Mouse (Mus musculus) thymus, postnatal 36 days (tissue): ENCODE measurements around the gene Ccdc155.

Experiments used
- DNase-seq, 2 experiments: peaks; one replicate each; pipeline ENCODE4 v3.0.0; 2022; ENCODE audit warnings: mixed read lengths in 2 of 2

Ccdc155 gene

DNA sequence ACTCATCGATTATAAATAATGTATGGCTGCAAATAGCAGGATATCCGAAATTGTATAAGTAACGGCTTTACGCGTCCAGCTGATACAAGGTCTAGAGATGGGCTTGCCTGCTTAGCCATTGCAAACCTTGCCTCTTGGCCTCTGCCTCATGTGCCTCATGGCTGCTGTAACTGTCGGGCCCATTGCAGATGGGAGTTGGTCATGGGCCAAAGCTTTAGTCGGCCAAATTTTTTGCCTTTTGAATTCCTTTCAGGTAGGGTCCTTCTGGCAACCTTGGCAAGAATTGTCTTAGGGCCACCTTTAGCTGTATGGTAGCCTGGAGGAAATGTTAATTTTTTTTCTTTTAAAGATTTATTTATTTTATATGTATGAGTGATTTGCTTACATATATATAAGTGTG, 20.1 kb upstream of the Ccdc155 start:
- DNase-seq, result no peak

DNA sequence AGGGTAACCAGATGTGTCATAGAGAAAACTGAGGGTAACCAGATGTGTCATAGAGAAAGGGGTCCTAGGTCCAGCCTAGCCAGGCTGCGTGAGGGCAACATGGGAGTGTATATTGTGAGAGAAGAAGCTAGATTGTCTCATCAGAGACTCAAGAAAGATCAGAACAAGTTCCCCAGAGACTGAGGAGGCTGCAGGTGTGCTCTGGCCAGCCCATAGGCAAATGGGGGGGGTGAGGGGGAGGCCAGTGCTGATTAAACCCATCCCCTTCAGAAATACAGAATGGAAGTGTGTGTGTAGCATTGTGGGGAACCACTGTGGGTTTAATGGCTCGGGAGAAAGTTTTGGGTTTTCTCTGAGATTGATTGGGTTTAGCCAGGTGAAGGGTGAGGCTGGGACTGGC, 17.0 kb upstream of the Ccdc155 start:
- DNase-seq, result no peak

DNA sequence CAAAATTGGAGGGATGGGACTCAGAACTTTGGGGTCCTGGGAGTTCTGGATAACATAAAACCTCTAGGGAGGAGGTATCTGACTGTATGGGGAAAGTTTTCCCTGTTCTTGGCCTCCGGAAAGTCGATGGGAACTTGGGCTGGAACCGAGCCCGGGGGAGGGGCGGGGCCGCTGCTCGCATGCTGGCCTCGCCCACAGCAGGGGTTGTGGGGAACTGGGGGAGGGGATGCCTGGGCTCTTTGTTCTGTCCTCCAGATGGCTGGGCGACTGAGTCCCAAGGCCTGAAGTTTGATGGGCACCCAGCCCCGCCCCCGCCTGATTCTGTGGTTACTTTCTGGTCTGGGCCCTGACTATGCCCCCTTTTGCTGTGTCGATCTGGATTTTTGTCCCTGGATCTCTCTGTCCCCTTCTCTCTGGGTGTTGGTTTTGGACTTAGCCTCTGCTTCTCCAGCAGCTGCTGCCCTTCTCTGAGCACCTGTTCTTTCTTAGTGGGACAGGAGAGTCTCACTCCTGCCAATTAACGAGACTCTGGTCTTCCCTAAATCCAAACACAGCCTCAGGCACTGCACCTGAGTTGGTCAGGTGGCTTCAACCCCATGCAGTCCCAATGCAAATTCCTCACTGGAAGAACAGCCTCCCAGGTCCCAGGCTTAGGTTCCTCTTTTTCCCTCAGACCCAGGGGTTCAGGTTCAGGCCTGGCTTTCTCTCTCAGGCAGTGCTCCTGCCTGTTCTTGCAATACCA, 11.9 kb upstream of the Ccdc155 start:
- DNase-seq, result no peak

DNA sequence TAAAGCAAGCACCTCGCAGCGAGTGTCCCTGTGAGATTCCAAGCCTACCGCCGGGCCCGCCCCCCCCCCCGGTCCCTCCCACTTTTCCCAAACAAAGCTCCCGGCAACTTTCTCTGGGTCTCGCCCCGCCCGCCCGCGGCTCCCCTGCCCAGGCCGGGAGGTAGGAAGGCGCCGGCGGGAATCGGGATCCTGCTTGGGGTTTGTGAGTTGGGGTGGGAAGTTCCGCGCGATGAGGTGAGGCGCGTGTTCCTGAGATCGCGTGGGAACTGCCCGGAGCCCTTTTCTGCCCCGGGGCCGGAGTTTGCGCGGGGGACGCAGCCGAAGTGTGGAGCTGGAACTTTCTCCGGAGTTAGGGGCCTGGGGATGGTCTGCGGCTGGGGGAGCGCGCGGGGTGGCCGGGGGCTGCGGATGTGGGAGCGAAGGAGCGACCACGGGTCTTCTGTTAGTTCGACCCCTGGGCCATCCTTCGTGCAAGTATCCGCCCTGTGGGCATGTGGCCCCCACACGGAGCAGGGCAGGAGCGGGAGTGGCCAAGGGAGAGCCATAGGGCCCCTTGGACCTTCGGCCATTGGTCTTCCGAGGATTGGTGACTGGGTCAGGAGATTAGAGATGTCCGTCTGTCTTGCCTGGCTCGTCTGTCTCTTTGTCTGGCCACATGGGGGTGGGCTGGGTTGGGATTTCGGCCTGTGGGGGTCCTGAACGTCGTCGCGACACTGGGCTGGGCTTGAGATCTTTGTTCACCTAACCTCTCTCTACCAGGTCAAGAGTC, 11.2 kb upstream of the Ccdc155 start, which contains the start of gene Tead2:
TSS of gene Tead2 (plus strand) at position 81 of the 769 bp plus-strand sequence.
- DNase-seq, result no peak

DNA sequence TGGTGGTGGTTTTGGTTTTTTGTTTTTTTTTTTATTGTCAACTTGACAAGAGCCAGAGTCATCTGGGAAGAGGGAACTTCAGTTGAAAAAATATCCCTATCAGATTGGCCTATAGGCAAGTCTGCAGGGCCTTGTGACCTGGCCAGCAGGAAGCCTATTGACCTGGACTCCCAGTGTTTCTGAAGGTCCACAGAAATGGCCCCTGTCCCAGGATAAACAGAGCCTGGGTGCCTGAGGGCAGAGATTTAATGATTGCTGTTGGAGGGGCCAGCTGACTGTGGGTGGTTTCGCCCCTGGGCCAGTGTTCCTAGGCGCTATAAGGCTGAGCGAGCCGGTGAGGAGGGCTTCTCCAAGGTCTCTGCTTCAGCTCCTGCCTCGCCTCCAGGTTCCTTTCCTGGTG, 9.0 kb upstream of the Ccdc155 start:
- DNase-seq, result no peak

DNA sequence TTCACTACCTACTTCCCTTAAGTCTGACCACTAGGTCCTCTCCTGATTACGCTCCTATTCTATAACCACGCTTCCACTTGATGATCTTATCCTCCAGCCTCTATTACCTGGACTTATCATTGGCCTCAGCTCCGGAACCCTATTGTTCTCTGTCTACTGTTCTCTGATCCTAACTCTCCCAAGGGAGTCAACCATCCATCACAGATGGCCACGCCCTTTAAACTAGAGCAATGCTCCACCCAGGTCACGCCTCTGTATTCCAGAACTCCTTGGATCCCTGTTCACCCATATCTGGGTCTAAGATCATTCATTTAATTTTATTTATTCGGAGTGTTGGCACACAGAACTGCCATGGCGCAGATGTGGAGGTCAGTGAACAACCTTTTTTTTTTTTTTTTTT, 7.7 kb upstream of the Ccdc155 start:
- DNase-seq, result no peak

DNA sequence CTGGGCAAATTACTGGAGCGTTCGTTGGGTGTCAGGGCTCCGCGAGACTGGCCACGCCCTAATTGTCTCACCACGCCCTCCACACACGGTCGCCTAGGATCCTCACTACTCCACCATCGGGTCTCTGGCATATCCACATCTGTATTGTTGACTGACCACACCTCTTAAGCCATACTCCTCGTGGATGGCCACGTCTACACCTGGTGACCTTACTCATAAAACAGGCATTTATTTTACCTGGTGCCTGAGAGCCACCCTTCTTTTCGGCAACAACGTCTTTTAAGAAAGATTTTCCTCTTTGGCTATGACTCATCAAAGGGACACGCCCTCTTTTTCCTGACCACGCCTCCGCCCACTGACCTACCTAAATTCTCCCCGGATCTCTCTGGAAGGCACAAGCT, 7.2 kb upstream of the Ccdc155 start, which contains the start of gene Dkkl1:
TSS of gene Dkkl1 (minus strand) at position 297 of the 401 bp plus-strand sequence.
- no peak for DNase-seq

DNA sequence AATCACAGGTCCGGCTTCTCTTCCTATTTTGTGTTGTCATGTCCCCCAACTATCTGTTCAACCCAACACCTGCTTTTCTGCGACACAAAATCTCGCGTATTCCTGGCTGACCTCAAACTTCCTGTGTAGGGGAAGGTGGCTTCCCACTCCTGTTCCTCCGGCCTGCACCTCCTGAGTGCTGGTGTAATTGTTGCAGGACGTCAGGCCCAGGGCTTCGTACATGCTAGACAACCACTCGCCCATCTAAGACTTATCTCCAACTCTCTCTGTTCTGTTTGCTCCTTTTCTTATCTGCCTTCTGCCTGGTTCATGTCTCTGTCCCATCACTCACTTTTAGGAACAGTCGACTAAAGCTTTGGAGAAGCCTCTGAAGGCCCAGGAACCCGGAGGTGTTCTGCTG, 6.4 kb upstream of the Ccdc155 start:
- no peak for DNase-seq

DNA sequence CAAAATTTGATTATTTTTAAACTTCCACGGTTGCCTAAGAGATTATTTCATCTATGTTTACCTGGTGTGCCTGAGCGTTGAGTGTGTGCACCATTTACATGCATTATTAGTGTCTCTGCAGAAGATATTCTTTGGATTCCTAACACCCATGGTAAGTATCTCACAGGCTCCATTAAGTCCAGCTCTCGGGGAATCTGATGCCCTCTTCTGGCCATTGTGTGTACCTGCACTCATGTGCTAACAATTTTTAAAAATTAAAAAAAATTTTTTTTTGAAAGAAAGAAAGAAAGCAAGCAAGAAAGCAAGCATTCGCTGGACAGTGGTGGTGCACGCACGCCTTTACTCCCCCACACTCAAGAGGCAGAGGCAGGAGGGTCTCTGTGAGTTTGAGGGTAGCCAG, 3.6 kb upstream of the Ccdc155 start:
- no peak for DNase-seq

DNA sequence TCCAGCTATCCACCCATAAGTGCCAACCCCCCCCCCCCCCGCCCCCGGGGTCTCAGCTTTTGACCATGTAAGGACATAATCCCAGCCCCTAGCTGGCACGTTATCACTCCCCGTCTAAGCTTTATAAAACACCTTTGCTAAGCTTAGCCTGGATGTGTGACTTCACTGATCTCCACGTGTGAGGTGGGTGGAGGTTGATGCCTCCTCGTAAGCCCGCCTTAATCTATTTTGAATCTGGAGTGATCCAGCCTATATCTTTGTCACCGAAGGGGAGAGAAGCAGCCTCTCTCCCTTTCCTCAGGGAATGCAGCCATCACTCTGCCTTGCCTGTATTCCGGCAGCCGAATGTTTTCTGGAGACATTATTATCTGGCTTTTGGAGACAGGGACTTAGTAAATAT, 2.0 kb downstream of the Ccdc155 start:
- no peak for DNase-seq

DNA sequence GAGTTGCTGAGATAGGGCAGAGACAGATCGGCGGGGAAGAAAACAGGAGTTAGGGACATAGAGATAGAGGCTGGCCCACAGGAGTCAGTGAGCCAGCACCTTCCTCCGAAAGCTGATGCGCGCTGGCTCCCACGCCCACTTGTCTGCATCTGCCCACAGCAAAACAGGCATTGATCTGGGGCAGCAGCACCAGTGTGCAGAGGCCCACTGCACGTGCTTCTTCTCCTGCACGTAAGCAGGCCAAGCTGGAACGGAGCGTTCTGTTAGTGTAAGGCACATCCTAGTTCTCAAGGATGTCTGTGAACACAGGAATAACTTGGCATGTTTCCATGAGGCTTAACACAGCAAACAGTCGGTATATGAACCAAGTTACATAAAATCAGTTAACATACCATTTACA, 5.7 kb downstream of the Ccdc155 start:
- no peak for DNase-seq

DNA sequence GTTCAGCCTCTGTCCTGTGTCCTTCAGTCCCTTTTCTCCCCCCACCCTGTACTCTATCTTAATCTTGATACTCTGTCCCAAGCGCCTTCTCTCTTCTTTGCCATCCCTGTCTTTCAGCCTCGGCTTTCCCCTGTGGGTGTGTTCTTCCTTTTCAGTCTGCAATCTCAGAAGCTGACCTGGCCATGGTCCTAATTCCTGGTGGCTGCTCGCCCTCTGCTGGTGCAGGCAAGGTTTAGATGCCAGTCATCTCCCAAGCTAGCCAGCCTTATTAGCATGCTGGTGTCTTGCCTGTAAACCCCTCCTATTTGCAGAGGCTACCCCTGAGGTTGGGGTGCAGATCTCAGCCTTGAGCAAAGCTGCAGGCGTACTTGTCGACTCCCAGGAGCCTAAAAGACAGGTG, 6.3 kb downstream of the Ccdc155 start:
- DNase-seq, result no peak

DNA sequence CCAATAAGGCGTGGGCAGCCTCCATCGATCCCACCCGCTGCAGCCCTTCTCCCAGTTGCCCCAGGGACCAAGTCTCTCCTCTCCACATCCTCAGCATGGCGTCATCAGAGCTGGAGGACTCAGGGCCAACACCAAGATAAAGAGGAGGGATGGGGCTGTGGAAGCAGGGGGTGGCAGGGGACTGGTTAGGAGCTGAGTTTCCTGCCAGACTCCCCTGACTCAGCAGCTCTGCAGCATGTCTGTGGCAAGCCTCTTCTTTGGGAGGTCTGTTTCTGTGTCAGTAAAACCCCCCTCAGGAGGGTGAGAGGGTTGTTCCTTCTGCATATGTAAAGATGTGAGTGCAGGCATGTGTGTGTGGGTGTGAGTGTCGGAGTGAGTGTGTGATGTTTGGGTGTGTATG, 7.7 kb downstream of the Ccdc155 start:
- no peak for DNase-seq

DNA sequence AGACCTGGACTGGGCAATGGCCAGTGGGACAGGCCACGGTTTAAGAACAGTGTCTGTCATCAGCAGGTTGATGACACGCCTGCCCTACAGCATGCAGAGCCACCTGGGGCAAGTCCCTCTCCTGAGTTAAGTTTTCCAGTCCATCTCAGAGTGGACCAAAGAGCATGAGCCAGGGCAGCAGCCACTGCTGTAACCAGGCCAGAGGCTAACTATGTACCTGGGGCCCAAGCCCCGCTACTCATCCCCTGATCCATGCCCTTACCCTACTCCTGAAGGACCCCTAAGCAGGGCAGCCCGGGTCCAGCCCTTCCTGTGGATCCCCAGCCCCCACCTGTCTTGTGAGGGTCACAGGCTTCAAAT, 8.5 kb downstream of the Ccdc155 start:
- DNase-seq, result no peak

DNA sequence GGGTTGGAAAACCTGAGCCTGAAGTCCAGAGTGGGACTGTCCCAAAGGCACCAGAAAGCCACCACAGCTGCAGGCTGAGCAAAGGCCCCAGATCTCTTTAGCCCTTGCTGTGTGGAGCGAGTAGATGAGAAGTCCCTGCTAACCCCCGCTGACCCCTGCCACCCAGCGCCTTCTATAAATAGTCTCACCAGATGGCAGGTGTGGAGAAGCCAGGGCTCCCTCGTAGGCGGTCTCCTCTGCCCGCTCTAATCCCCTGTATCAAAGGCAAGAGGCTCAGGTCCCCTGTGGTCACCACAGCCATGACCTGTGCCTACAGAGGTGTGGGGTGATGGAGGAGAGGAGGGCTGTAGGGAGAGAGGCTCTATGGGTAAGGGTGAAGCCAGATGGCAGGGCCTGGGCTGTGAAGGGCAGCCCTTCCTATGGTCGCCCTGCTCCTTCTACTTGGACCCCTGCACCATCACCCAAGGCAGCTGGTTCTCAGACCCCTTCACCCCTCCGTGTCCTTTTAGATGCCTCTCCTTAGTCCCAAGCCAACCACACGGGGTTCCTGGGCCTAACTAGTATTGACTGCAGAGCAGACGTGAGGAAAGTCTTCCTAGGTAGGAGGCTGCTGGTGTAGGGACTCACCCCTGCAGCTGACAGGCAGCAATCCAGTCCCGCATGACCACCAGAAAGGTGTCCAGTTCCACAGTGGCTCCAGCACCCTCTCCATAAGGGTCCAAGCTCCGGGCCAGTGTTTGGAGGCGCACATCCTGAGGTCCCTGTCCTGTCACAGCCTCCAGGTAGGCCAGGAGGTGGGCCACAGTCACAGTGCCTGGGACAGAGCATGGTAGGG, 9.1 kb downstream of the Ccdc155 start:
- DNase-seq, result no peak

DNA sequence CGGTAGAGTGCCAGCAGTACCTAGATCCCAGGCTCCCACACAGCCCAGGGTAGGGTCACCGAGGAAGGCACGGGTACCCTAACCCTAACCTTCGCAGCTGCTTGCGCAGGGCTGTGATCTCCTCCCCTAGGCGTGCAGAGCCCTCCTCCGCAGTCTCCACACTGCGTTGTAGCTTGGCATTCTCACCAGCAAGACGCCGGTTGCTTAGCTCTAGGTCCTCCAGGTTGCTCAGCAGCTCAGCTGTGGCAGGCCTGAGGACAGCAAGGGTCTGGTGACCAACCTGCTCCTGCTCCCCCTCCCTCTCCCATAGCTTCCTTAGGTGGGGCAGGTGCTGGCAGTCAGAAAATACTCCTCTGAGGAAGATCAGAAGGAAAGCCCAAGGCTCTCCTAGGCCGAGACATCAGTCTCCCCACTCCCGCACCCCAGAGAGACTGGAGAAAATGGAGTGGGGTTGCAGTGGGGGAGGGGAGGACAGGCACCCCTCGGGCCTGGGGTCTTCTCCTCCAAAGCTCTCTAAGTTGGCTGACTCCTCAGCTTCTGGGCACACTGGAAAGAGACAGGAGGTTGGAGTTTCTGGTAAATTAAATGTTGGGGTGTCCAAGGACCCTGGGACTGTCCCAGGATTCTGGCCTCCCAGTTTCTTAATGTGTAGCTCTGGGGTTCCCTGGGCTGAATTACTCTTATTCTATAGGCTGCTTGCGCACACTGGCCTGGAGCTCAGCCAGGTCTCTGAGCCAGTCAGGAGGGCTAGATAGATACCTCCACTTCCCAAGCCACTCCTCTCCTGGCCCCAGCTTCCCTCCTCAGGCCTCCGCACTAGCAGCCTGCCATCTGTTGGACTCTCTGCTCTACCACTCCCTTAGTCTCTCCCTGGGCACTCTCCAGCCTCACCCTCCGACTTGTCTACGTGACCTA, 10.6 kb downstream of the Ccdc155 start:
- DNase-seq, result no peak

DNA sequence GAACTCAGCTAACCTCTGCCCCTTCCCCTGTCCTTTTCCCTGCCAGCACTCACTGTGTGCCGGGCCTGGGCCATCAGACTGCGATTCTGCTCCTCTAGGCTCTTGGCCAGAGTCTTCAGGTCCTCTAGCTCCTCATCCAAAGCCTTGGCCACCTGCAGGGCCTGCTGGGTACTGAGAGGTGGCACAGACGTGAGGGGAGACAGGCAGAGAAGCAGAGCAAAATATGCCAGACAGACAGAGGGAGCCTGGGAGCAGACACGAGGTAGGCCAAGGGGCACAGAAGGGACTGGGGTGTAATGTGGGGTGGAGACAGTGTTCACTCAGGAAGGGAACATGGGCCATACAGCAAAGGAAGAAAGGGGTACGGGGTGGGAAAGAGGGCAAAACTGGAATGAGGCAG, 11.3 kb downstream of the Ccdc155 start:
- DNase-seq, result no peak

DNA sequence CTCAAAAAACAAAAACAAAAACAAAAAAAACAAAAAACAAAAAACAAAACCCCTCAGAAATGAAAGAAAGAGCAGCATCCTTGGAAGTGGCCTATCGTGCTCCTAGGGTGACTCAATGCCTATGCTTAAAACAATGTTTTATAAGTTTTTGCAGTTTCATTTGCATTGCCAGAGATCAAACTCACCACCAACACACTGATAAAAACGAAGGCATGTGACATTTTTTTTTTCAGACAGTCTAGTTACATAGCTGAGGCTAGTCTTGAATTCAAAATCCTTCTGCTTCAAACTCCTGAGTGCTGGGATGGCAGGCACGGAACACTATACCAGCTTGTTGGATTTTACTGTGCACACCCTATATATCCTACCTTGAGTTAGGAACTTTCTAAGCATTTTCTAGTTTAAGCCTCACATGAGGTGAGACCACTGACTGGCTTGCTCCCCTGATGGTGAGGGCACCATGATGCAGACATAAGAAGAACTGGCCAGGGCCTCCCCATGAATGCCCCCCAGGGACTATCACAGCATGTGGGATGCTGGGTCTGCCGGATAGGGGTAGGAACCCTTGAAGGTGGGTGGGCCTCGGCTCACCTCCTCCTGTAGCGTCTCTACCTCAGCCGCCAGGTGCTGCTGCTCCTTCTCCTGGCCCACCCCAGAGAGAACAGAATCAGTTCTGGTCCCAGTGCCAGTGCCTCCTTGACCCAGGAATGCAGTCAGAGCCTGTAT, 11.9 kb downstream of the Ccdc155 start:
- no peak for DNase-seq

DNA sequence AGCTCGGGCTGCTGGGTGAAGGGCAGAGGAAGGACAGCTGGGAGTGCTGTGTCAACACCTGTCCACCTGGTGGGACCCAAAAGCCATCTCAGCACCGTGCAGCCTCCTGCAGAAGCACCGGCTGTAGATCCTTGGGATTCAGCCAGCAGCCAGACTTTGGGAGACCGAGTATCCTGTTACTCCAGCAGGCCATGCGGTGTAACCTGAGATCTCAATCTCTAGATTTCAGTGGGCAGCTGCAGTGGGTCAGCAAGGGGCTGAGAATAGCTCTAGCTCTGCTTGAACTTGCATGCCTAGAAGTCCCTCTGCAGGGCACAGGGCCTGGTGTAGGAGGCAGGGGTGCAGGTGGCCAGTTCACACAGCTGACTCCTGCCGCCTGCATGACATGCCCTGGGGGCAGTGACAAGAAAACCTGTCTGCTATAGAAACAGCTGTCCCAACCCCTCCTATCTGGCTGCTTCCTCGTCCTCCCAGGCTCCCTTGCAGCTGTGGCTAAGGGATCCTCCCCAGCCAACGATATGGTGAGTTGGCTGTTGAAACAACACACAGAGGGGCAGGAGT, 12.8 kb downstream of the Ccdc155 start:
- DNase-seq, result no peak

DNA sequence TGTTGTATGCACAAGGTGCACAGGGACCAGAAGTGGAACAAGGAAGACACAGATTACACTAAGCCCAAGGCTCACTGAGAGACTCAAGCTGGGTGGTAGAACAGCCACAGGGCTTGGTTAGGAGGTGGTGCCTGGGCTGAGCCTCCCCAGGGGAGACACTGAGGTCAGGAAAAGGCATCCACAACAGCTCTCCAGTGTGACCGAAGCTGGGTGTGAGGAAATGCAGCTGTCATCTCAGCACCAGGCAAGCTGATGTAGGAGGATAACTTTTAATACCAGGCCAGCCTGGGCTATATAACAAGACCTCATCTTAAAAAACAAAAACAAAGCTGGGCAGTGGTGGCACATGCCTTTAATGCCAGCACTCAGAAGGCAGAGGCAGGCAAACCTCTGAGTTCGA, 13.5 kb downstream of the Ccdc155 start:
- DNase-seq, result no peak

DNA sequence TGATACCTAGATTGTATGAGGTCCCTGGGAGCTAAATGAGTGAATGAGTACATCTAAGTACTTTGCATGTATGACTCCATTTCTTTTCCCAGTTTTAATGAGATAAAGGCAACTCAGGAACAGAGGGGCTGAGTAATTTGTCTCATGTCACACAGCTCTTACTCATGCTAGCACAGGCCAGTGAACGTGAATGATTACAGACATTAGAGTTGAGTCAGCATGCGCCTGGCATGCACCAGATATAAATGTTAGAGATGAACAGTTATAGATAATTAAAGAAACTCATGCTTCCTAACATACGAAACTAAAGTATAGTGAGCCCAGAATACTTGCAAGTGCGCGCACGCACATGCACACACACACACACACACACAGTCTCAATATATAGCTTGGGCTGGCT, 14.5 kb downstream of the Ccdc155 start:
- no peak for DNase-seq
